Mouse (Mus musculus): ENCODE data around the gene Mctp2.

Mctp2 gene

DNA sequence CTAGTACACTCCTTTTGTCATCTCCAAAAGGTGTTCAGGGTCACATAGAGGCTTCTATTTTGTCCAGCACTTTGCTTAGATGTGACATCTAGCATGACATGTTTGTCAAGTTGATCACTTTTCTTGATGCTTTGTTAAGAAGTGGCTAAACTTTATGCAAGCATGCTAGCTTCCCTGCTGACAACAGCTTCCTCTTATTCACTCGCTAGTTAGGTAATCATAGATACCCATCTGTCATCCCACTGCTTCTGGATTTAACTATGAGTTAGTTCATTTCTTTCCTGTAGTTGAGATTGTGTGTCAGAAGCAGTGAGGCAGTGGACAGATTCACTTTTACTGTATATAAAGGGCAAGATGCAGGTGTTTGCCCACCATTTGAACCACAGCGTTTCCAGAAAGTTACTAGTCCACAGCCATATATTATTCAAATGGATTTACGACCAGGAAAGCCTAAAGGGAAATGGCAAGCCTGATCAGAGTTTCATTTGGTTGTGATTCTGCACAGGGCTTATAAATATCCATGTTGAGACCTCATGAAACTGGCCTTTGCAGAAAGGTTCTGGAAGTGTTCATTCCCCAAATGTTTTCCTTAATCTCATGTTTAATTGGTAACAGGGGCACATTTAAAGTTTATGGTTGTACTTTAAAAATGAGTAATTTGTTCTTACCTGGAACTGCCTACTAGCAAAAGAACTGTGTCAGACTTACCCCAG is 216.8 kb downstream of the Mctp2 start:
- no peak for DNase-seq (ENCODE audit: low spot score in 2 of 2)

DNA sequence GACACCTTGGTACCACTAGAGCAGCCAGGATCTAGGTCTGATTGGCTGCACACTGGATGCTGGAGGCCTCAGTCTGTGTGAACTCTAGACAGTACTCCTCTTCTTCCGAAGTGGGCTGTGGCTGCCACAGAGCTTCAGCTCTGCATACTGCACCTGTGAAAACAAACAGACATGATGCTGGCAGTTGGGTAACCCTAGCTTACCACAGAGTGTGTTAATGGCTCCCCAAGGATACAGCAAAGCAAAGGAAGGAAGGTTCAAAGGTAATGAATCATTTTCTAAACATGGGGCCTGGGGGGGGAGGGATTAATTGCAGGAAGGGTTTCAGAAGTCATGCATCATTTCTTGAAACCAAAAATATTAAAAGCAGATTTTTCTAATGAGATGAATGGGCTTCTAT is 225.7 kb downstream of the Mctp2 start:
- no peak for DNase-seq (ENCODE audit: low spot score in 2 of 2)

DNA sequence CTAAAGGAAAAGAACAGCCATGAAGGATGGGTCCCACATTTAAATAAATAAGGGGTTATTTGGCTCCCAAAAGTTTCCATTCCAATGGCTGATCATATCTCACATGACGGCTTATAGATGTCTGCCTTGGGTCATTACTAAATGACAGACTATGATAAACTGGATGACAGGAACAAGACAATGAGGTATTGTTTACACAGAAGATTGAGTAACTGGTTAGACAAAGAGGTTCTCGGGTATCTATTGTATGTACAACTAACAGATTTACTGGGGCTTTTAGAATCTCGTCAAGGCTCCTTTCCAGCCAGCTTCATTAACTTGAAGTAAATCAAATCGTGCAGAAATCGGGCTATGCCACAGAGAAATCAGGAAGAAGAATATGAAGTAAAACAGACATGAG is 227.5 kb downstream of the Mctp2 start:
- no peak for DNase-seq (ENCODE audit: low spot score in 2 of 2)

DNA sequence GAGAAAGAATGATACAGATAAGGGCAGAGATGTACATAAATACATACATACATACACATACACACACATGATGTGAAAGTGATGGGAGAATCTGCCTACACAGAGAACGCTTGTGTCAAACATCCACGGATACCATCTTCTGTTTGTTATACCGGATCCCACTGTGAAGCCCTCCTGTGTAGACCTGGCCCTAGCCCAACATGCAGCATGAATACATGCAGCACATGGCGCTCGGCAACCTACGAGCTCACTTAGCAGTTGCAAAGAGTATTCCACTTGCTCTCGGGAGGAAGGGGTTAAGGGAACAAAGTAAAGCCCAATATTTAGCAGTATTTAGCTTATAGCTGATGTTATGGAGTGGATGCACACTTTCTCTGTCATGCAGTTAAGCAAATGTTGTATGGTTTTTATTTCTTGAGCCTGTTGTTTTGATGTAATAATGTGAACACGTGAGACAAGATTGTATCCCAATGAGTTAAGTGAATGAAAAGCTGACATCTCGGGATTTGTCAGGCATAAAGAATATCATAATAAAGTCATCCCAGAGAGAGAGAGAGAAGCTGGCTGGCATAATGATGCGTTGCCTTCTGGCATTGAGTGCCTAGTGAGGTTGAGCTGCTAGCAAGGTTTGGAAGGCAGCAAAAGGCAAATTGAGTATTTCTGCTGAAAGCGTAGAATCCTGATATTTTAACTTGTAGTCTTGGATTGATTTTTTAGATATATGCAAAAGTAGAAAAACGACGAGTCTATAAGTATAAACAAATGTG is 234.8 kb downstream of the Mctp2 start:
- DNase-seq (ENCODE audit: low spot score in 2 of 2): no peak

DNA sequence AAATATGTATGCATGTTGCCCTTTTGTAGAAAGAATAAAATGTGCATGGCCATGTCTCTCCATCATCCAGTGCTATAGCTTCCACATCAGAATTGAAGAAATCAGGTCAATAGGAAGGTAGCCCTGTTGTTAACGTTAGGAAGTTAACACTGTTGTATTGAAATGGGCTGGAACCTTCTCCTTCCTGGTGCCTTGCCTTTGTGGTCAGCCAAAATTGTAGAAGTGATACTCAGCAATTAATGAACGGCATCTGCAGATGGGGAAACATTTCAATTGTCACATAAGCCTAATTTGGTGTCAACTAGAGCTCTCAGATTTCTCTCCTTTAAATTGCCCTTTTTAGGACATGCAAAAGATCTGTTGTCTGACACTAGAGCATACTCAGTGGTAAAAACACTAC is 238.0 kb downstream of the Mctp2 start:
- no peak for DNase-seq (ENCODE audit: low spot score in 2 of 2)

DNA sequence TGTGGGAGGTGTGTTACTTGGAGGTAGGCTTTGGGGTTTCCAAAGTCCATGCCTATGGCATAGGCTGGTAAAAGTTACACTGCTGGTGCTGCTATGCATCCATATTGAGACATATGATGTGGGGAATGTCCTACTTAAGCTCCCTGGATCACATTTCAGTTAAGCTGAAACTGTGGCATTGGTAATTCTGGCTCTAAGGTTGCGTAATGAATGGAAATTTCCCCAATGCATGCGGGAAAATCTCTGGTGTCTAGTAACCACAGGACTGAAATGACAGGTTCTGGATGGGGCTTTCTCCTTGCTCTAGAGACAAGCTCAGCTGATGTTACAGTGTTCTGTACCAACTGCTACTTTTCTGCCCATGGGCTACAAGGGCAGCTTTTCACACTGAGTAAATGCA is 240.1 kb downstream of the Mctp2 start:
- DNase-seq (ENCODE audit: low spot score in 2 of 2): no peak

DNA sequence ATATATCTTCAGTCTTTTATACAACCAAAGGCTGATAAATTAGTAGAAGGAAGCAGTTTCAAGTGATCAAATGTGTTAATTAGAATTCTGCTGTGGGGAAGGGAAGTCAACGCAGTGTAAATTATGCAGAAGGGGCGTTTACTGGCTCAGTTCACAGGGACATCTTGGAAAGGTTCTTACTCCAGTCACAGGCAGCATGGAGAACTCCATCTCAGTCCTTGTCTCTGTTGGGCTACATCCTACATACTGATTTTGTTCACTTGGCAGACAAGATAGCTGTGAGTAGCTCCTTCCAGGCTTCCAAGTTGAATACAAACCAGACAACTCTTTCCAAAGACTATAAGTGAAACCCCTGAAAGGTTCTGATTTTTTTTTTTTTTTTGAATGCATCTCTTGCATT is 254.6 kb downstream of the Mctp2 start:
- no peak for DNase-seq (ENCODE audit: low spot score in 2 of 2)

DNA sequence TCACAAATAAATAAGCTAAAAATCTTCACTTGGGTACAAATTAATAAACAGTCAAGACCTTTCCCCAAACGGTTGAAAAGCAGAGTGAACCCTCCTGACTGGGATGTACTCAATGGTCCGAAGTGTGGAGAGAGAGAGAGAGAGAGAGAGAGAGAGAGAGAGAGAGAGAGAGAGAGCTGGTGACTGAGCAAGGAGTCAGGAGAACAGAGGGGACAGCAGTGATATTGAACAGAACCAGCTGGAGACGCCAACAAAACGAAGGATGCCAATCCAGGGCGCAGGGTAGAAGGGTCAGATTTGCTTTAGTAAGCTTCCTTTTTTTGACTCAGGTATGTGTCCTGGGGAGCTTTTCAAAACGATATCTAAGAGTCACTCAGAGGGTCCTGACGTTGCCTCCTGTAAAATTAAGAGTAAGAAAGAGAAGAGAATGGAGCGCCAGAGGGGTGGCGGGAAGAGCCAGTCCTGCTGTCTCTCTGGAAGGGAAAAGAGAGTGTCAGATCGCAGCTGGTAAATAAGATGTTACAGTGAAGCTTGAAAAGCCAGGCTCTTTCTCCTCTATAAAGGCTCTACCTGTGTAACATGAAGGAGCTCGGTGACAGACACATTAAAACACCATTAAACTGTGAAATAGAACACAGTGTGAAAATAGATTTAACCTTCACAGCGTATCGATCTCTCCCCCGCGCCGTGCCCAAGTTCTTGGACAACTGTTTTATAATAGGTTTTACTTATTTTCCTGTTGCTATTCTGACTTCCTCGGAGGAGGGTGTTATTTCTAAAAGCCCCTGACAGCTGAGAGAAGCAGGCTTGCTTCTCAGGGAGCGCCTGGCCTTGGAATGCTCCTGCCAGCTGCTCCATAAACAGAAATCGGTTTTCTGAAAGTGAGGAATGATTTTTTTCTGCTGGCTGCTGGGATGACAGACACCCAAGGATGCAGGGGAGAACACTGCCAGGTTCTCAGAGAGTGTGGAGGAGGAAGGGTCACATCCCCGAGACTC is 258.5 kb downstream of the Mctp2 start:
- DNase-seq (ENCODE audit: low spot score in 2 of 2): no peak
